Mouse (Mus musculus): ENCODE measurements around the gene Ppm1h. TPM values are rescaled to one million over a fixed set of nuclear protein-coding genes. Genes with fewer than 3 reads are reported as not detected.

Ppm1h gene
- total and polyA plus RNA-seq, 2 experiments from 2014 or later, result 31.1 to 31.7 TPM

GRCm38 (mm10) chr10:122794187-122794850 lies 115.8 kb downstream of the Ppm1h start:
- Histone ChIP-seq H3K27me3 (ENCODE audit: insufficient read depth, low read length) (no peaks in the 10 kb centered on the region), H3K9ac (no peak overlapping the region), H3K4me1 (ENCODE audit: insufficient read depth) (peaks cover 3% of the 10 kb centered on the region; the same call in 1 of the 2 replicates), H3K27ac (ENCODE audit: low read depth, low read length) (no peak overlapping the region), H3K36me3 (ENCODE audit: insufficient read depth) (no peaks in the 10 kb centered on the region), H3K4me2 (ENCODE audit: low read depth) (no peak overlapping the region), H3K4me3 (ENCODE audit: low read depth, low read length) (no peak overlapping the region), H3K9me3 (ENCODE audit: low read length) (no peaks in the 10 kb centered on the region)
- ATAC-seq, result peak; percentile 78
- TF ChIP-seq CTCF (IDR thresholded peaks at IDR 0.05; ENCODE audit: low read depth), result peak; percentile 91
- WGBS, result 33% methylated on average over 20 of the region's 20 CpGs
- DNase-seq, result peak; percentile 86

- no peak for DNase-seq
- ATAC-seq, result no peak
- Histone ChIP-seq H3K4me1 (ENCODE audit: insufficient read depth) (peaks cover 3% of the 10 kb centered on the region; the same call in 1 of the 2 replicates), H3K27ac (ENCODE audit: low read depth, low read length) (no peak overlapping the region), H3K4me3 (ENCODE audit: low read depth, low read length) (no peak overlapping the region), H3K36me3 (ENCODE audit: insufficient read depth) (no peaks in the 10 kb centered on the region), H3K4me2 (ENCODE audit: low read depth) (no peak overlapping the region), H3K9ac (no peak overlapping the region), H3K27me3 (ENCODE audit: insufficient read depth, low read length) (no peaks in the 10 kb centered on the region), H3K9me3 (ENCODE audit: low read length) (no peaks in the 10 kb centered on the region)
- TF ChIP-seq CTCF (IDR thresholded peaks at IDR 0.05; ENCODE audit: low read depth), result peak; percentile 50
- WGBS, result 86% methylated on average over 6 of the region's 6 CpGs
These were observed 119.4 kb downstream of the Ppm1h start for GRCm38 (mm10) chr10:122797955-122798354.

GRCm38 (mm10) chr10:122800003-122800731 lies 121.6 kb downstream of the Ppm1h start:
- DNase-seq (no peak), ATAC-seq (no peak)
- H3K4me2 ChIP-seq (ENCODE audit: low read depth), result no peak overlapping the region
- no peaks in the 10 kb centered on the region for H3K9me3 ChIP-seq (ENCODE audit: low read length)
- H3K4me3 ChIP-seq (ENCODE audit: low read depth, low read length), result no peak overlapping the region
- H3K27me3 ChIP-seq (ENCODE audit: insufficient read depth, low read length), result no peaks in the 10 kb centered on the region
- no peak overlapping the region for H3K27ac ChIP-seq (ENCODE audit: low read depth, low read length)
- no peak overlapping the region for H3K9ac ChIP-seq
- 84% methylated on average over 19 of the region's 19 CpGs for WGBS
- TF ChIP-seq CTCF (IDR thresholded peaks at IDR 0.05; ENCODE audit: low read depth), result no peak
- no peaks in the 10 kb centered on the region for H3K36me3 ChIP-seq (ENCODE audit: insufficient read depth)
- no peaks in the 10 kb centered on the region for H3K4me1 ChIP-seq (ENCODE audit: insufficient read depth)

GRCm38 (mm10) chr10:122800732-122801110 lies 122.2 kb downstream of the Ppm1h start:
- ATAC-seq, result no peak
- no peaks in the 10 kb centered on the region for H3K27me3 ChIP-seq (ENCODE audit: insufficient read depth, low read length)
- WGBS, result 89% methylated on average over 4 of the region's 4 CpGs

GRCm38 (mm10) chr10:122802218-122802617 lies 123.7 kb downstream of the Ppm1h start:
- H3K4me1 ChIP-seq (ENCODE audit: insufficient read depth), result no peaks in the 10 kb centered on the region
- H3K9ac ChIP-seq, result no peak overlapping the region; the same call in 1 of the 2 replicates
- H3K27me3 ChIP-seq (ENCODE audit: insufficient read depth, low read length), result no peaks in the 10 kb centered on the region
- H3K27ac ChIP-seq (ENCODE audit: low read depth, low read length), result no peak overlapping the region
- no peaks in the 10 kb centered on the region for H3K9me3 ChIP-seq (ENCODE audit: low read length)
- WGBS, result 47% methylated on average over 30 of the region's 30 CpGs
- H3K36me3 ChIP-seq (ENCODE audit: insufficient read depth), result no peaks in the 10 kb centered on the region
- ATAC-seq, result no peak
- peak overlapping the region; percentile 6 for H3K4me2 ChIP-seq (ENCODE audit: low read depth)
- no peak for DNase-seq
- no peak overlapping the region for H3K4me3 ChIP-seq (ENCODE audit: low read depth, low read length)
- peak; percentile 30 for TF ChIP-seq CTCF (IDR thresholded peaks at IDR 0.05; ENCODE audit: low read depth)

More at GRCm38 (mm10) chr10:122800732-122801110, 122.2 kb downstream of the Ppm1h start:
- Histone ChIP-seq H3K27ac (ENCODE audit: low read depth, low read length) (no peak overlapping the region), H3K4me2 (ENCODE audit: low read depth) (no peak overlapping the region), H3K4me3 (ENCODE audit: low read depth, low read length) (no peak overlapping the region), H3K4me1 (ENCODE audit: insufficient read depth) (no peaks in the 10 kb centered on the region), H3K9ac (no peak overlapping the region), H3K9me3 (ENCODE audit: low read length) (no peaks in the 10 kb centered on the region), H3K36me3 (ENCODE audit: insufficient read depth) (no peaks in the 10 kb centered on the region)
- TF ChIP-seq CTCF (IDR thresholded peaks at IDR 0.05; ENCODE audit: low read depth), result no peak
- DNase-seq, result no peak

- H3K4me2 ChIP-seq (ENCODE audit: low read depth), result no peak overlapping the region
- H3K9me3 ChIP-seq (ENCODE audit: low read length), result no peaks in the 10 kb centered on the region
- H3K4me1 ChIP-seq (ENCODE audit: insufficient read depth), result 0 out of 2 replicates have a peak, but pooled peaks cover 2% of the 10 kb centered on the region
- no peak for TF ChIP-seq CTCF (IDR thresholded peaks at IDR 0.05; ENCODE audit: low read depth)
- 30% methylated on average over 7 of the region's 7 CpGs for WGBS
- no peaks in the 10 kb centered on the region for H3K27me3 ChIP-seq (ENCODE audit: insufficient read depth, low read length)
- no peak overlapping the region for H3K9ac ChIP-seq
- H3K36me3 ChIP-seq (ENCODE audit: insufficient read depth), result no peaks in the 10 kb centered on the region
- H3K4me3 ChIP-seq (ENCODE audit: low read depth, low read length), result no peak overlapping the region
- ATAC-seq (no peak), DNase-seq (no peak)
- no peak overlapping the region for H3K27ac ChIP-seq (ENCODE audit: low read depth, low read length)
These were observed 124.3 kb downstream of the Ppm1h start for GRCm38 (mm10) chr10:122802901-122803300.

GRCm38 (mm10) chr10:122803906-122804305 lies 125.3 kb downstream of the Ppm1h start:
- peak; percentile 49; the same call in 1 of the 2 replicates for ATAC-seq
- H3K9ac ChIP-seq, result no peak overlapping the region
- DNase-seq, result peak; percentile 90
- H3K36me3 ChIP-seq (ENCODE audit: insufficient read depth), result no peaks in the 10 kb centered on the region
- TF ChIP-seq CTCF (IDR thresholded peaks at IDR 0.05; ENCODE audit: low read depth), result peak; percentile 88
- H3K4me3 ChIP-seq (ENCODE audit: low read depth, low read length), result no peak overlapping the region
- peaks cover 7% of the 10 kb centered on the region for H3K4me1 ChIP-seq (ENCODE audit: insufficient read depth)
- WGBS, result 6% methylated on average over 7 of the region's 7 CpGs
- no peak overlapping the region for H3K4me2 ChIP-seq (ENCODE audit: low read depth)
- no peaks in the 10 kb centered on the region for H3K9me3 ChIP-seq (ENCODE audit: low read length)
- H3K27me3 ChIP-seq (ENCODE audit: insufficient read depth, low read length), result no peaks in the 10 kb centered on the region
- H3K27ac ChIP-seq (ENCODE audit: low read depth, low read length), result no peak overlapping the region

Data from forebrain, postnatal 0 days (tissue).